Mouse (Mus musculus) left cerebral cortex, postnatal 14 days (tissue): ENCODE data around the gene March4. TPM values are rescaled to one million over a fixed set of nuclear protein-coding genes. Genes with fewer than 3 reads are reported as not detected.
A peak's percentile ranks its signal among the peaks of the same experiment; 100 is the strongest.

Experiments
- DNase-seq, 2 experiments: peaks; one replicate each; pipeline ENCODE4 v3.0.0; 2021 to 2022; ENCODE audit warnings: low spot score in 2 of 2, mixed read lengths in 1 of 2
- intact Hi-C: fragments of 180-260 bp; cut with DNase I; formaldehyde crosslinking; loops from one replicate; pipeline ENCODE4 v1.15.1; 2025
- long read RNA-seq, 2 experiments: library from polyadenylated mRNA; stranded (forward); transcript quantifications; one replicate each; pipeline ENCODE4 v2.0.0; 2021
- total RNA-seq, 2 experiments: library from RNA; stranded (reverse); gene quantifications; 2 replicates each; pipeline ENCODE4 v1.2.3; 2021

Gene March4
- 10 to 100 TPM; 38.4 to 40.4 TPM for total RNA-seq
- long read RNA-seq, experiment 1, full-length matches to known transcripts: 15 of 24 reads
- long read RNA-seq, experiment 1, partial matches to known transcripts: 5 of 24 reads
- long read RNA-seq, experiment 1, other reads (novel, unspliced or antisense): 4 of 24 reads
- long read RNA-seq, experiment 2, full-length matches to known transcripts: 29 of 36 reads
- long read RNA-seq, experiment 2, partial matches to known transcripts: 0 of 36 reads
- long read RNA-seq, experiment 2, other reads (novel, unspliced or antisense): 7 of 36 reads

- intact Hi-C loops: loop anchor here (5.0 kb wide), 3 partner anchors 41 to 229 kb away; partner anchors contain the start of gene Xrcc5
- peak; percentile 76 to 78 for DNase-seq
Measured at GRCm38 (mm10) chr1:72536611-72537351, at the start of gene March4. Gene March4 (minus strand): TSS chr1:72536930.

- intact Hi-C loops: no loop called here
- DNase-seq: no peak
Measured at GRCm38 (mm10) chr1:72585971-72586875, 49.5 kb upstream of the March4 start.

- no peak for DNase-seq
- intact Hi-C loops: loop anchor here (5.0 kb wide), 1 partner anchor 277 kb away; the partner anchor contains the start of gene Xrcc5
Measured at GRCm38 (mm10) chr1:72583906-72584305, 47.2 kb upstream of the March4 start.

- peak; percentile 96 to 99 for DNase-seq
- intact Hi-C loops: loop anchor here (5.0 kb wide), 1 partner anchor 276 kb away; the partner anchor contains the start of gene Xrcc5
Measured at GRCm38 (mm10) chr1:72582947-72583731, 46.4 kb upstream of the March4 start, which contains the start of gene Smarcal1. Gene Smarcal1 (plus strand): TSS chr1:72583251.

GRCm38 (mm10) chr1:72578806-72579205, 42.1 kb upstream of the March4 start:
- intact Hi-C loops: loop anchor here (5.0 kb wide), 1 partner anchor 42 kb away; the partner anchor contains the start of gene March4
- peak in 1 of 2 experiments; percentile 55 for DNase-seq

GRCm38 (mm10) chr1:72578351-72578750, 41.6 kb upstream of the March4 start:
- intact Hi-C loops: loop anchor here (5.0 kb wide), 1 partner anchor 41 kb away; the partner anchor contains the start of gene March4
- DNase-seq: peak; percentile 42 to 50

- intact Hi-C loops: loop anchor here (5.0 kb wide), 1 partner anchor 40 kb away; the partner anchor contains the start of gene March4
- no peak for DNase-seq
Measured at GRCm38 (mm10) chr1:72577481-72577922, 40.8 kb upstream of the March4 start.

GRCm38 (mm10) chr1:72575121-72575520, 38.4 kb upstream of the March4 start:
- no peak for DNase-seq
- intact Hi-C loops: loop anchor here (5.0 kb wide), 1 partner anchor 38 kb away; the partner anchor contains the start of gene March4

GRCm38 (mm10) chr1:72574608-72575007, 37.9 kb upstream of the March4 start:
- intact Hi-C loops: loop anchor here (5.0 kb wide), 1 partner anchor 37 kb away; the partner anchor contains the start of gene March4

GRCm38 (mm10) chr1:72574047-72574446, 37.3 kb upstream of the March4 start:
- DNase-seq: no peak
- intact Hi-C loops: no loop called here

More at GRCm38 (mm10) chr1:72574608-72575007, 37.9 kb upstream of the March4 start:
- no peak for DNase-seq

- intact Hi-C loops: no loop called here
- DNase-seq: no peak
Measured at GRCm38 (mm10) chr1:72568725-72569124, 32.0 kb upstream of the March4 start.

GRCm38 (mm10) chr1:72567056-72567455, 30.3 kb upstream of the March4 start:
- no peak for DNase-seq
- intact Hi-C loops: no loop called here

- DNase-seq: no peak
- intact Hi-C loops: no loop called here
Measured at GRCm38 (mm10) chr1:72564334-72564962, 27.7 kb upstream of the March4 start.

- DNase-seq: no peak
- intact Hi-C loops: no loop called here
Measured at GRCm38 (mm10) chr1:72558625-72559024, 21.9 kb upstream of the March4 start.

- DNase-seq: no peak
- intact Hi-C loops: no loop called here
Measured at GRCm38 (mm10) chr1:72556471-72556870, 19.7 kb upstream of the March4 start.

- intact Hi-C loops: no loop called here
- DNase-seq: no peak
Measured at GRCm38 (mm10) chr1:72550317-72550716, 13.6 kb upstream of the March4 start.

GRCm38 (mm10) chr1:72538266-72538665, 1.5 kb upstream of the March4 start:
- intact Hi-C loops: loop anchor here (5.0 kb wide), 3 partner anchors 39 to 231 kb away; partner anchors contain the start of gene Xrcc5
- peak in 1 of 2 experiments; percentile 30 for DNase-seq
